Mouse (Mus musculus): ENCODE data around the gene Slc9a3. TPM values are rescaled to one million over a fixed set of nuclear protein-coding genes. Genes with fewer than 3 reads are reported as not detected.

The Slc9a3 gene
- total and polyA plus RNA-seq, 3 experiments = 0.04 TPM; not detected in 2

DNA sequence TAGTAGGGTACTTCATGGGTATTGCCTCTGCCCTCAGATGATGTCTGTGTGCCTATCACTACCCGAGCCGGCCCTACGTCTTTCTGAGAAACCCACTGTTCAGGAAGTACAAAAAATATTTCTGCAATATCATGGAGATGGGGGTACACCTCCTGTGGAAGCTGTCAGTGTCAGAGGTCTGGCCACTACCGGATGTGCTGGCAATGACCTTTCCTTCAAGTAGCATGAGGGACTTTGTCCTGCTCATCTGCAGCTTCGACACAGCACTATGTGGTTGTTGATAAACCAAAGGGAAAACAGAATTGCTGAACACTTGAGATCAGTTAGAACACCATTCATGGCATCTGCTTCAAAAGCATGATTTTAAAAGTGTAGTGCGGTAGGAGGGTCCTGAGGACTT is 19.5 kb downstream of the Slc9a3 start:
- Histone ChIP-seq H3K79me2 (ENCODE audit: control insufficient read depth, insufficient read depth, low read length, poor library complexity) (no peaks in the 10 kb centered on the region), H3K27me3 (ENCODE audit: control insufficient read depth in 1 of 2, insufficient read depth in 2 of 2, low read length in 2 of 2) (peaks cover 4 to 14% of the 10 kb centered on the region in 2 experiments), H3K27ac (ENCODE audit: control insufficient read depth, low read depth, low read length) (no peak overlapping the region), H3K4me1 (ENCODE audit: control insufficient read depth in 1 of 2, insufficient read depth in 2 of 2, low read length in 2 of 2) (no peaks in the 10 kb centered on the region), H3K9ac (ENCODE audit: control insufficient read depth, low read depth, low read length, poor library complexity, severe bottlenecking) (no peak overlapping the region), H3K36me3 (ENCODE audit: control insufficient read depth in 1 of 2, insufficient read depth in 2 of 2, low read length in 2 of 2) (no peaks in the 10 kb centered on the region), H3K9me3 (replicated peaks; ENCODE audit: insufficient read depth, low read length) (no peaks in the 10 kb centered on the region), H3K4me3 (ENCODE audit: control insufficient read depth in 1 of 2, insufficient read depth in 1 of 2, low read depth in 2 of 2, low read length in 2 of 2) (no peak overlapping the region)
- DNase-seq (ENCODE audit: low read depth, low spot score) = no peak
- no peak for TF ChIP-seq USF1 (IDR thresholded peaks at IDR 0.05; ENCODE audit: low read depth, low read length)
- no peak for TF ChIP-seq MEF2A (IDR thresholded peaks at IDR 0.05; ENCODE audit: extremely low read depth, insufficient replicate concordance, low read depth, low read length, poor library complexity, severe bottlenecking)

DNA sequence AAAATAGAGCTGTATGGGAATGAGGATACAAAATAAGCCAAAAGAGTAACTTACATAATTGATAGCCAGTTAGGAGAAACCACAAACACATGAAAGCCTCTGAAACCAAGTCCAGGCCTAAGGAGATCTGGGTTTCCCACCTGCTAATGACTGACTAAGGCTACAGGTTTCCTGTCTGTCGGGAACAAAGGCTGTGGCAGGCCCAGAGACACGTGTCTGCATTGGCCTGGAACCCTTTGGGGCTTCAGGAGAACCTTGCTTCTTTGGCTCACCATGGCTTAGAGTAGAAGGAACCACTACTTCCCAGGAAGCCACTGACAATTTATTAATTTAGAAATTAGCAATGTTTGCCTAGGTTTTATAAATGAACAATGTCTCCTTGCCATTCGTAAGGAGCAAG is 22.0 kb downstream of the Slc9a3 start:
- DNase-seq (ENCODE audit: low read depth, low spot score) = no peak
- H3K27me3 ChIP-seq (ENCODE audit: control insufficient read depth in 1 of 2, insufficient read depth in 2 of 2, low read length in 2 of 2) = peaks cover 2 to 10% of the 10 kb centered on the region in 2 experiments; a peak in 3 of 4 replicates
- H3K4me1 ChIP-seq (ENCODE audit: control insufficient read depth in 1 of 2, insufficient read depth in 2 of 2, low read length in 2 of 2) = no peaks in the 10 kb centered on the region
- no peak overlapping the region for H3K9ac ChIP-seq (ENCODE audit: control insufficient read depth, low read depth, low read length, poor library complexity, severe bottlenecking)
- no peaks in the 10 kb centered on the region for H3K9me3 ChIP-seq (replicated peaks; ENCODE audit: insufficient read depth, low read length)
- H3K4me3 ChIP-seq (ENCODE audit: control insufficient read depth in 1 of 2, insufficient read depth in 1 of 2, low read depth in 2 of 2, low read length in 2 of 2) = no peak overlapping the region
- no peak for TF ChIP-seq MAZ (IDR thresholded peaks at IDR 0.05; ENCODE audit: low read depth, low read length)
- H3K27ac ChIP-seq (ENCODE audit: control insufficient read depth, low read depth, low read length) = no peak overlapping the region
- H3K36me3 ChIP-seq (ENCODE audit: control insufficient read depth in 1 of 2, insufficient read depth in 2 of 2, low read length in 2 of 2) = no peaks in the 10 kb centered on the region
- no peaks in the 10 kb centered on the region for H3K79me2 ChIP-seq (ENCODE audit: control insufficient read depth, insufficient read depth, low read length, poor library complexity)

DNA sequence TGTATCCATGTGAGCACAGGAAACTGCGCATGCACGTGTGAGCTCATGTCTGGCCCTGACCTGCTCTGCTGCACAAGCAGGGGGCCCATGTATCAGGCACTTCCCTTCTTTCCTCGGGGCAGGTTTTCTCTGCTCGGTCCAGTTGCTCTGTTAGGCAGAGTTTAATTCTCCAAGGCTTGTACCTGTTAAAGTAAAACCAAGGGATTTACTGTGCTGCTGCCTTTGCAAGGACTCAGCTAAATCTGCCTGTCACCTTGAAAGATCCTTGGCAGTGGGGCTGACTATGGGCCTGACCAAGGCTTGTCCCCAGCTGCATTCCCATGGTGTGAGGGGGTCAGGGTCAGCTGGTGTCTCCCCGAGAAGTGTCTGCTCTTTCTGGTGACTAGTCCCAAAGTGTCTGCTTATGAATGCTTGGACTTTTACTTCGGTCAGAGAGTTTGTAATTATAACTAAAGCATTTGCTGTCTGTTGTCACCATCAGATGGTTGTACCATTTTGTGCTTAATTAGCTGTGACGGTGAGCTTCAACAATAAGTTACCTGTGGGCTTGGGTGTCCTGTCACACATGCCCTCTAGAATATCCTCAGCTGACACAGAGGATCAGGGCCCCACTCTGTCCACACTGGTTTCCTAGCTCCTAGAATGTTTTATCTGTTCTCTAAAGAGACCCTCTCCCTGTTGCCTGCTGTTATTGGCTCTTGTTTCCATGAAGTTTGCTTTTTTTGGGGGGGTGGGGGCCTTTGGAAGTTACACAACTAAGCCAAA is 23.0 kb downstream of the Slc9a3 start:
- DNase-seq (ENCODE audit: low read depth, low spot score) = no peak
- Histone ChIP-seq H3K79me2 (ENCODE audit: control insufficient read depth, insufficient read depth, low read length, poor library complexity) (no peaks in the 10 kb centered on the region), H3K36me3 (ENCODE audit: control insufficient read depth in 1 of 2, insufficient read depth in 2 of 2, low read length in 2 of 2) (no peaks in the 10 kb centered on the region), H3K4me1 (ENCODE audit: control insufficient read depth in 1 of 2, insufficient read depth in 2 of 2, low read length in 2 of 2) (no peaks in the 10 kb centered on the region), H3K9me3 (replicated peaks; ENCODE audit: insufficient read depth, low read length) (no peaks in the 10 kb centered on the region), H3K9ac (ENCODE audit: control insufficient read depth, low read depth, low read length, poor library complexity, severe bottlenecking) (no peak overlapping the region), H3K4me3 (ENCODE audit: control insufficient read depth in 1 of 2, insufficient read depth in 1 of 2, low read depth in 2 of 2, low read length in 2 of 2) (no peak overlapping the region), H3K27ac (ENCODE audit: control insufficient read depth, low read depth, low read length) (no peak overlapping the region), H3K27me3 (ENCODE audit: control insufficient read depth in 1 of 2, insufficient read depth in 2 of 2, low read length in 2 of 2) (peaks cover 2 to 10% of the 10 kb centered on the region in 2 experiments; a peak in 3 of 4 replicates)
- TF ChIP-seq ZKSCAN1 (IDR thresholded peaks at IDR 0.05; ENCODE audit: low read depth, low read length) (no peak), GATA1 (IDR thresholded peaks at IDR 0.05; ENCODE audit: low read depth, low read length) (no peak), CHD2 (IDR thresholded peaks at IDR 0.05; ENCODE audit: low read length) (no peak), MYC (IDR thresholded peaks at IDR 0.05; ENCODE audit: low read depth, low read length) (no peak), TCF12 (IDR thresholded peaks at IDR 0.05; ENCODE audit: low read depth, low read length) (no peak), HCFC1 (IDR thresholded peaks at IDR 0.05; ENCODE audit: low read depth, low read length) (no peak), POLR2AphosphoS2 (IDR thresholded peaks at IDR 0.05; ENCODE audit: low read length) (no peak), ELF1 (IDR thresholded peaks at IDR 0.05; ENCODE audit: low read depth, low read length) (no peak), EP300 (IDR thresholded peaks at IDR 0.05; ENCODE audit: low read depth in 1 of 2, low read length in 2 of 2) (no peak), MYB (IDR thresholded peaks at IDR 0.05; ENCODE audit: low read depth, low read length) (no peak), TAL1 (IDR thresholded peaks at IDR 0.05; ENCODE audit: low read length) (no peak), NELFE (IDR thresholded peaks at IDR 0.05; ENCODE audit: low read depth, low read length) (no peak), GABPA (IDR thresholded peaks at IDR 0.05; ENCODE audit: low read depth, low read length) (no peak), CTCF (IDR thresholded peaks at IDR 0.05 in 2 of 3, conservative IDR thresholded peaks at IDR 0.05 in 1 of 3; ENCODE audit: control insufficient read depth in 1 of 3, insufficient read depth in 1 of 3, low read depth in 2 of 3, low read length in 3 of 3, poor library complexity in 1 of 3, severe bottlenecking in 1 of 3) (no peak), RCOR1 (IDR thresholded peaks at IDR 0.05; ENCODE audit: low read depth, low read length) (no peak), MEF2A (IDR thresholded peaks at IDR 0.05; ENCODE audit: extremely low read depth, insufficient replicate concordance, low read depth, low read length, poor library complexity, severe bottlenecking) (no peak), POLR2AphosphoS5 (IDR thresholded peaks at IDR 0.05; ENCODE audit: borderline replicate concordance, low read depth, low read length) (no peak), USF1 (IDR thresholded peaks at IDR 0.05; ENCODE audit: low read depth, low read length) (no peak)
